Mouse (Mus musculus): ENCODE results near the gene Nck2.

DNA sequence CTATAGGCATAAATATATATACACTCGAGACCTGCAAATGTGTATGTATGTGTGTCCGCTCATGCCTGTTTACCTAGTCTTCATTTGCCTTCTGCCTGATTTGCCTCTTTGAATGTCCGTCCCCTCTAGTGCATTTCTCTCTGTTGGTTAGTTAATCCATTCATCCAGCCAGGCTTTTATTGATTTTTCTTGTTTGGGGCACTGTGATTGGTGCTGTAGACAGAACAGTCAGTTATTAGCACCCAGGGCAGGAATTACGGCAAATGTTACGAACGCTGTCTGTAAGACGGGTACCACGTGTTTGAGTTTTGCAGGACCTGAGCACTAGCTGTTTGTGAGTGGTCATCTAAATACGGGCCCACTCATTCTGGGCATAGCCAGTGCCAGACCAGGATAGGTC is 40.8 kb downstream of the Nck2 start:
- TF ChIP-seq CTCF (IDR thresholded peaks at IDR 0.05; ENCODE audit: low read depth): no peak
- no peak for TF ChIP-seq EP300 (IDR thresholded peaks at IDR 0.05; ENCODE audit: low read depth)
